Mouse (Mus musculus) left cerebral cortex, postnatal 4 days (tissue): ENCODE results near the gene Ankrd11. TPM values are rescaled to one million over a fixed set of nuclear protein-coding genes. Genes with fewer than 3 reads are reported as not detected.
"Not testable (repeated sequence)": the region's sequence is repeated elsewhere in the genome, so short reads cannot be mapped to it uniquely, and the experiment has no call there.

Experiments used
- DNase-seq: peaks from one replicate; pipeline ENCODE4 v3.0.0-alpha.2; 2022
- intact Hi-C: fragments of 180-260 bp; cut with DNase I; formaldehyde crosslinking; loops from one replicate; pipeline ENCODE4 v1.15.1; 2025
- total RNA-seq, 2 experiments: library from RNA; stranded (reverse); gene quantifications; 2 replicates each; pipeline ENCODE4 v1.2.3; 2021

Ankrd11 gene
- 100 to 1,000 TPM; 138 to 143 TPM for total RNA-seq

GRCm38 (mm10) chr8:123042158-123042973 lies at the start of gene Ankrd11:
TSS of gene Ankrd11 (minus strand) at chr8:123042277.
- intact Hi-C loops = loop anchor here (5.0 kb wide), 1 partner anchor 135 kb away; no protein-coding TSS in a partner anchor

GRCm38 (mm10) chr8:123087289-123087688 lies 45.2 kb upstream of the Ankrd11 start:
- intact Hi-C loops = no loop called here
- DNase-seq = no peak

More at GRCm38 (mm10) chr8:123042158-123042973, at the start of gene Ankrd11:
- peak; percentile 100 for DNase-seq

GRCm38 (mm10) chr8:123083610-123084009 lies 41.5 kb upstream of the Ankrd11 start:
- DNase-seq = no peak
- intact Hi-C loops = no loop called here

GRCm38 (mm10) chr8:123082993-123083392 lies 40.9 kb upstream of the Ankrd11 start:
- no peak for DNase-seq
- intact Hi-C loops = no loop called here

- DNase-seq = no peak
- intact Hi-C loops = no loop called here
Measured at GRCm38 (mm10) chr8:123077213-123077612, 35.1 kb upstream of the Ankrd11 start.

- intact Hi-C loops = no loop called here
- DNase-seq = peak; percentile 59
Measured at GRCm38 (mm10) chr8:123071176-123071575, 29.1 kb upstream of the Ankrd11 start.

GRCm38 (mm10) chr8:123066101-123066683 lies 24.1 kb upstream of the Ankrd11 start:
- DNase-seq = no peak
- intact Hi-C loops = no loop called here

- intact Hi-C loops = no loop called here
- DNase-seq = peak; percentile 98
Measured at GRCm38 (mm10) chr8:123065214-123066100, 23.4 kb upstream of the Ankrd11 start.

- no peak for DNase-seq
Measured at GRCm38 (mm10) chr8:123064809-123065213, 22.7 kb upstream of the Ankrd11 start.

GRCm38 (mm10) chr8:123064072-123064471 lies 22.0 kb upstream of the Ankrd11 start:
- intact Hi-C loops = loop anchor here (5.0 kb wide), 1 partner anchor 157 kb away; no protein-coding TSS in a partner anchor
- no peak for DNase-seq

More at GRCm38 (mm10) chr8:123064809-123065213, 22.7 kb upstream of the Ankrd11 start:
- intact Hi-C loops = loop anchor here (5.0 kb wide), 1 partner anchor 158 kb away; no protein-coding TSS in a partner anchor

- intact Hi-C loops = loop anchor here (5.0 kb wide), 1 partner anchor 155 kb away; no protein-coding TSS in a partner anchor
- no peak for DNase-seq
Measured at GRCm38 (mm10) chr8:123062721-123063120, 20.6 kb upstream of the Ankrd11 start, which contains the start of gene Spg7. TSS of gene Spg7 (plus strand) at chr8:123062942.

- DNase-seq = no peak
- intact Hi-C loops = no loop called here
Measured at GRCm38 (mm10) chr8:123051458-123051857, 9.4 kb upstream of the Ankrd11 start.

GRCm38 (mm10) chr8:123048402-123048801 lies 6.3 kb upstream of the Ankrd11 start:
- intact Hi-C loops = no loop called here
- no peak for DNase-seq

- intact Hi-C loops = no loop called here
- DNase-seq = no peak
Measured at GRCm38 (mm10) chr8:123047827-123048226, 5.8 kb upstream of the Ankrd11 start.

- no peak for DNase-seq
- intact Hi-C loops = no loop called here
Measured at GRCm38 (mm10) chr8:123046706-123047105, 4.6 kb upstream of the Ankrd11 start.

GRCm38 (mm10) chr8:123044743-123045425 lies 2.8 kb upstream of the Ankrd11 start:
- intact Hi-C loops = loop anchor here (5.0 kb wide), 1 partner anchor 138 kb away; no protein-coding TSS in a partner anchor
- DNase-seq = not testable (repeated sequence)

GRCm38 (mm10) chr8:123043941-123044340 lies 1.9 kb upstream of the Ankrd11 start:
- DNase-seq = no peak
- intact Hi-C loops = loop anchor here (5.0 kb wide), 1 partner anchor 137 kb away; no protein-coding TSS in a partner anchor

- intact Hi-C loops = loop anchor here (5.0 kb wide), 1 partner anchor 136 kb away; no protein-coding TSS in a partner anchor
- no peak for DNase-seq
Measured at GRCm38 (mm10) chr8:123042974-123043625, 1.0 kb upstream of the Ankrd11 start.

GRCm38 (mm10) chr8:123041774-123042105 lies 337 bp downstream of the Ankrd11 start:
- intact Hi-C loops = loop anchor here (5.0 kb wide), 1 partner anchor 134 kb away; no protein-coding TSS in a partner anchor
- peak; percentile 9 for DNase-seq
